Mouse (Mus musculus) heart, embryonic 12.5 days (tissue): ENCODE data around the gene Git2. TPM values are rescaled to one million over a fixed set of nuclear protein-coding genes. Genes with fewer than 3 reads are reported as not detected.

Experiments
- ATAC-seq: fragments of 200-750 bp; cut with Nextera tagmentation; 2 replicates; pipeline ENCODE4 v1.8.0; 2017; ENCODE audit warnings: moderate TSS enrichment, moderate library complexity; ENCODE audit not compliant: insufficient number of reproducible peaks, low FRiP score
- H3K27ac ChIP-seq: fragments of 300-500 bp; sonication (generic); 2 replicates; pipeline ENCODE4 v1.5.1; 2016; ENCODE audit warnings: mild to moderate bottlenecking, moderate library complexity; ENCODE audit not compliant: poor library complexity, severe bottlenecking
- H3K27me3 ChIP-seq: fragments of 300-500 bp; sonication (generic); replicated peaks from 2 replicates; pipeline ENCODE4 v1.6.1; 2016; ENCODE audit warnings: mild to moderate bottlenecking, moderate library complexity
- H3K36me3 ChIP-seq: fragments of 300-500 bp; sonication (generic); 2 replicates; pipeline ENCODE4 v1.6.1; 2016; ENCODE audit warnings: mild to moderate bottlenecking, moderate library complexity
- H3K4me1 ChIP-seq: fragments of 300-500 bp; sonication (generic); replicated peaks from 2 replicates; pipeline ENCODE4 v1.6.1; 2016; ENCODE audit warnings: mild to moderate bottlenecking
- H3K4me2 ChIP-seq: fragments of 300-500 bp; sonication (generic); 2 replicates; pipeline ENCODE4 v1.6.1; 2016; ENCODE audit warnings: mild to moderate bottlenecking, moderate library complexity
- H3K4me3 ChIP-seq: fragments of 300-500 bp; sonication (generic); 2 replicates; pipeline ENCODE4 v1.5.1; 2016; ENCODE audit warnings: mild to moderate bottlenecking
- H3K9ac ChIP-seq: fragments of 300-500 bp; sonication (generic); 2 replicates; pipeline ENCODE4 v1.6.1; 2016; ENCODE audit warnings: mild to moderate bottlenecking, moderate library complexity
- H3K9me3 ChIP-seq: fragments of 300-500 bp; sonication (generic); replicated peaks from 2 replicates; pipeline ENCODE4 v1.6.1; 2016; ENCODE audit warnings: mild to moderate bottlenecking, moderate library complexity
- WGBS: fragments of 180-500 bp; shearing (Covaris S2); methylation state at CpG from one replicate; pipeline ENCODE4 v1.1.7; 2016; 5-methylcytosine and 5-hydroxymethylcytosine counted together
- polyA plus RNA-seq: library from polyadenylated mRNA; unstranded; fragments of >200 nt; fragmentation: Nextera tagmentation; extraction: Ambion mirVana; gene quantifications from 2 replicates; pipeline ENCODE4 v1.2.1, GENCODE M21; 2016

The Git2 gene
- polyA plus RNA-seq, 1 experiment from 2014 or later, result 36.4 TPM

GRCm38 (mm10) chr5:114720784-114721183, 54.5 kb downstream of the Git2 start:
- Histone ChIP-seq H3K9ac (no peak overlapping the region), H3K9me3 (peaks cover 8% of the 10 kb centered on the region), H3K4me3 (no peak overlapping the region), H3K4me1 (no peaks in the 10 kb centered on the region), H3K4me2 (no peak overlapping the region), H3K36me3 (peaks cover 86% of the 10 kb centered on the region), H3K27ac (no peak overlapping the region), H3K27me3 (no peaks in the 10 kb centered on the region)
- no peak for ATAC-seq
- WGBS, result 89% methylated on average over 11 of the region's 11 CpGs

- no peak for ATAC-seq
- no peak overlapping the region for H3K4me3 ChIP-seq
- peaks cover 89% of the 10 kb centered on the region for H3K36me3 ChIP-seq
- no peaks in the 10 kb centered on the region for H3K4me1 ChIP-seq
- no peak overlapping the region for H3K9ac ChIP-seq
- no peak overlapping the region for H3K27ac ChIP-seq
- H3K4me2 ChIP-seq, result no peak overlapping the region
- no peaks in the 10 kb centered on the region for H3K27me3 ChIP-seq
- peaks cover 8% of the 10 kb centered on the region for H3K9me3 ChIP-seq
- WGBS, result 91% methylated on average over 6 of the region's 6 CpGs
These were observed 55.4 kb downstream of the Git2 start for GRCm38 (mm10) chr5:114719928-114720270.

- Histone ChIP-seq H3K9me3 (peaks cover 4% of the 10 kb centered on the region), H3K4me2 (no peak overlapping the region), H3K4me3 (no peak overlapping the region), H3K27ac (no peak overlapping the region), H3K9ac (no peak overlapping the region), H3K36me3 (peaks cover 91% of the 10 kb centered on the region), H3K27me3 (no peaks in the 10 kb centered on the region), H3K4me1 (no peaks in the 10 kb centered on the region)
- ATAC-seq, result 0 out of 2 replicates have a peak, but pooled peaks have one; percentile 10
- WGBS, result 84% methylated on average over 20 of the region's 20 CpGs
These were observed 56.1 kb downstream of the Git2 start for GRCm38 (mm10) chr5:114719003-114719927.

- Histone ChIP-seq H3K27ac (no peak overlapping the region), H3K27me3 (no peaks in the 10 kb centered on the region), H3K9ac (no peak overlapping the region), H3K4me2 (no peak overlapping the region), H3K4me1 (no peaks in the 10 kb centered on the region), H3K36me3 (peaks cover 94% of the 10 kb centered on the region), H3K9me3 (no peaks in the 10 kb centered on the region), H3K4me3 (no peak overlapping the region)
- ATAC-seq, result no peak
- WGBS, result 81% methylated on average over 13 of the region's 13 CpGs
These were observed 56.8 kb downstream of the Git2 start for GRCm38 (mm10) chr5:114718483-114718882.

GRCm38 (mm10) chr5:114717937-114718336, 57.4 kb downstream of the Git2 start:
- peaks cover 100% of the 10 kb centered on the region for H3K36me3 ChIP-seq
- H3K27ac ChIP-seq, result no peak overlapping the region
- H3K9ac ChIP-seq, result no peak overlapping the region
- H3K4me2 ChIP-seq, result no peak overlapping the region
- ATAC-seq, result no peak
- H3K9me3 ChIP-seq, result no peaks in the 10 kb centered on the region
- no peaks in the 10 kb centered on the region for H3K27me3 ChIP-seq
- H3K4me1 ChIP-seq, result no peaks in the 10 kb centered on the region
- no peak overlapping the region for H3K4me3 ChIP-seq
- 85% methylated on average over 8 of the region's 8 CpGs for WGBS

GRCm38 (mm10) chr5:114717292-114717691, 58.0 kb downstream of the Git2 start:
- no peaks in the 10 kb centered on the region for H3K27me3 ChIP-seq
- no peak overlapping the region for H3K27ac ChIP-seq
- H3K36me3 ChIP-seq, result peaks cover 98% of the 10 kb centered on the region
- H3K9me3 ChIP-seq, result no peaks in the 10 kb centered on the region
- no peak for ATAC-seq
- H3K4me2 ChIP-seq, result no peak overlapping the region
- WGBS, result 93% methylated on average over 12 of the region's 12 CpGs
- H3K9ac ChIP-seq, result no peak overlapping the region
- H3K4me3 ChIP-seq, result no peak overlapping the region
- no peaks in the 10 kb centered on the region for H3K4me1 ChIP-seq

GRCm38 (mm10) chr5:114714551-114714950, 60.8 kb downstream of the Git2 start:
- peaks cover 96% of the 10 kb centered on the region for H3K36me3 ChIP-seq
- no peak overlapping the region for H3K4me3 ChIP-seq
- no peaks in the 10 kb centered on the region for H3K9me3 ChIP-seq
- 92% methylated on average over 18 of the region's 18 CpGs for WGBS
- H3K27ac ChIP-seq, result no peak overlapping the region
- H3K4me1 ChIP-seq, result no peaks in the 10 kb centered on the region
- H3K4me2 ChIP-seq, result no peak overlapping the region
- H3K27me3 ChIP-seq, result no peaks in the 10 kb centered on the region
- H3K9ac ChIP-seq, result no peak overlapping the region
- no peak for ATAC-seq

GRCm38 (mm10) chr5:114709357-114709756, 66.0 kb downstream of the Git2 start:
- Histone ChIP-seq H3K4me1 (peaks cover 10% of the 10 kb centered on the region), H3K4me3 (no peak overlapping the region), H3K9me3 (no peaks in the 10 kb centered on the region), H3K36me3 (peaks cover 49% of the 10 kb centered on the region), H3K27me3 (no peaks in the 10 kb centered on the region), H3K4me2 (no peak overlapping the region), H3K27ac (no peak overlapping the region), H3K9ac (no peak overlapping the region)
- no peak for ATAC-seq
- WGBS, result 89% methylated on average over 21 of the region's 21 CpGs

GRCm38 (mm10) chr5:114708491-114708890, 66.8 kb downstream of the Git2 start:
- WGBS, result 57% methylated on average over 15 of the region's 15 CpGs
- H3K36me3 ChIP-seq, result peaks cover 40% of the 10 kb centered on the region
- H3K9ac ChIP-seq, result peak overlapping the region; percentile 90
- H3K27ac ChIP-seq, result no peak overlapping the region
- H3K4me1 ChIP-seq, result peaks cover 10% of the 10 kb centered on the region
- no peak for ATAC-seq
- H3K27me3 ChIP-seq, result no peaks in the 10 kb centered on the region
- H3K4me2 ChIP-seq, result peak overlapping the region; percentile 94
- H3K9me3 ChIP-seq, result no peaks in the 10 kb centered on the region
- H3K4me3 ChIP-seq, result peak overlapping the region; percentile 95

GRCm38 (mm10) chr5:114707265-114708068, 67.8 kb downstream of the Git2 start, which contains the start of gene Tchp:
Tchp (plus strand) TSS chr5:114707760.
- Histone ChIP-seq H3K36me3 (peaks cover 32% of the 10 kb centered on the region), H3K9ac (peak within 1 kb of the TSS; percentile 90), H3K4me2 (peak within 1 kb of the TSS; percentile 94), H3K27ac (no peak within 1 kb of the TSS), H3K27me3 (no peaks in the 10 kb centered on the region), H3K9me3 (no peaks in the 10 kb centered on the region), H3K4me3 (peak within 1 kb of the TSS; percentile 95), H3K4me1 (peaks cover 10% of the 10 kb centered on the region)
- peak; percentile 82 for ATAC-seq
- 2% methylated on average over 48 of the region's 49 CpGs for WGBS
